Comparison of ENCODE assay signal across 20 mouse cellular contexts in the genomic region with DNA sequence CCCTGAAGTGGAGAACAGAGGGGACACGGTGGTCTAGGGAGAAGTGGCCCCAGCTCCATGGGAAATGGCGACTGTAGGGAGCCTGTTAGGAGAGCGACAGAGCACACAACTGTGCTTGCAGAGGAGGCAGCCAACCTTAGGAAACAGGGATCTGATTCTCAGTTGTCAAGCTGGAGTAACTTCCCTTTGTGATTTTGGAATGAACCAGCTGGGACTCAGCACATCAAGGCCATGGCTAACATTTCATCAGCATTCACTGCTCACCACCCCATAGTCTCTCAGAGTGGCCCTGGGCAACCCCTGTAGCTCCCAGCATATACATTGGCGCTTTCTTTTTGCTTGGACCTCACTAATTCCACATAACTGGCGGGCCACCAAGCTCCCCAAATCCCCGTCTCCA. TPM values are rescaled to one million over a fixed set of nuclear protein-coding genes. Genes with fewer than 3 reads are reported as not detected.
DNase-seq lines count a peak whose midpoint lies in the region; ATAC-seq and TF ChIP-seq lines count a peak whose summit lies in the region.
"Had no signal": no experiment of that assay in that cellular context is flagged by ENCODE, and none has a peak within 500 bp of the region (broad histone marks: within the 10 kb centered on the region; RNA-seq: fewer than 3 reads in every experiment).

No protein-coding gene starts in this region.

- DNase-seq in kidney, adult 2 months = no peak
- DNase-seq in kidney, postnatal 14 days = no peak
- DNase-seq in lung, embryonic 14.5 days = no peak
- no peak for DNase-seq in lung, postnatal 25 days (ENCODE audit: low spot score)
- DNase-seq in embryonic facial prominence, embryonic 10.5 days (ENCODE audit: low spot score) = no peak
- no peak for DNase-seq in urinary bladder, postnatal 14 days (ENCODE audit: low spot score)
- DNase-seq in frontal cortex, postnatal 36 days (ENCODE audit: low spot score in 2 of 2) = no peak
- DNase-seq: adrenal gland, postnatal 10 days; cerebellum, adult 11-12 months; cerebellum, adult 9-10 months; cerebellum, postnatal 25 days; gastrocnemius, postnatal 10 days; heart, adult 18-20 months; heart, postnatal 14 days had no signal

- 85% methylated on average over 6 of the region's 6 CpGs for WGBS in kidney, adult 2 months
- WGBS in lung, embryonic 14.5 days = 75% methylated on average over 6 of the region's 6 CpGs
- 83% methylated on average over 6 of the region's 6 CpGs for WGBS in embryonic facial prominence, embryonic 10.5 days
- WGBS in stomach, embryonic 14.5 days = 87% methylated on average over 6 of the region's 6 CpGs

- peak overlapping the region; percentile 90 for H3K27ac ChIP-seq in kidney, adult 2 months (ENCODE audit: insufficient read depth, low read depth, low read length)
- H3K27ac ChIP-seq in lung, embryonic 14.5 days (ENCODE audit: low read depth) = peak overlapping the region; percentile 75
- H3K27ac ChIP-seq in embryonic facial prominence, embryonic 10.5 days (replicated peaks) = peak overlapping the region; percentile 30; the same call in 1 of the 2 replicates
- H3K27ac ChIP-seq in stomach, embryonic 14.5 days (ENCODE audit: low read length) = peak overlapping the region; percentile 15; the same call in 1 of the 2 replicates
- H3K27ac ChIP-seq: forebrain, embryonic 15.5 days; hindbrain, embryonic 10.5 days; hindbrain, embryonic 14.5 days had no signal

- H3K27me3 ChIP-seq in kidney, adult 2 months (replicated peaks; ENCODE audit: control insufficient read depth, insufficient read depth, low read length) = no peaks in the 10 kb centered on the region
- H3K27me3 ChIP-seq in lung, embryonic 14.5 days (ENCODE audit: insufficient read depth, low read length) = no peaks in the 10 kb centered on the region
- no peaks in the 10 kb centered on the region for H3K27me3 ChIP-seq in embryonic facial prominence, embryonic 10.5 days (replicated peaks; ENCODE audit: low read depth, poor library complexity, severe bottlenecking)
- no peaks in the 10 kb centered on the region for H3K27me3 ChIP-seq in stomach, embryonic 14.5 days (ENCODE audit: control insufficient read depth, insufficient read depth, low read length)
- H3K27me3 ChIP-seq: forebrain, embryonic 15.5 days; heart, embryonic 15.5 days had no signal

- H3K4me3 ChIP-seq in kidney, adult 2 months (ENCODE audit: insufficient read depth, low read depth, low read length) = no peak overlapping the region
- H3K4me3 ChIP-seq in lung, embryonic 14.5 days (ENCODE audit: low read depth, low read length) = no peak overlapping the region
- H3K4me3 ChIP-seq in embryonic facial prominence, embryonic 10.5 days = no peak overlapping the region
- H3K4me3 ChIP-seq in stomach, embryonic 14.5 days (ENCODE audit: low read depth, low read length) = no peak overlapping the region
- H3K4me3 ChIP-seq: forebrain, embryonic 15.5 days; heart, embryonic 15.5 days; hindbrain, embryonic 10.5 days had no signal

- H3K9ac ChIP-seq in lung, embryonic 14.5 days = no peak overlapping the region
- no peak overlapping the region for H3K9ac ChIP-seq in stomach, embryonic 14.5 days (replicated peaks; ENCODE audit: low read depth, low read length)
- H3K9ac ChIP-seq: forebrain, embryonic 15.5 days; heart, embryonic 15.5 days; hindbrain, embryonic 14.5 days had no signal

- H3K4me2 ChIP-seq in lung, embryonic 14.5 days = no peak overlapping the region
- no peak overlapping the region for H3K4me2 ChIP-seq in stomach, embryonic 14.5 days (replicated peaks; ENCODE audit: low read depth, low read length)
- H3K4me2 ChIP-seq: forebrain, embryonic 15.5 days; heart, embryonic 11.5 days; heart, embryonic 15.5 days; hindbrain, embryonic 14.5 days had no signal

- TF ChIP-seq CTCF in kidney, adult 2 months (conservative IDR thresholded peaks at IDR 0.05; ENCODE audit: insufficient read depth, insufficient read length, low read depth, low read length) = no peak
- no peak for TF ChIP-seq CTCF in lung, embryonic 14.5 days (IDR thresholded peaks at IDR 0.05; ENCODE audit: low read depth)

- peaks cover 9% of the 10 kb centered on the region for H3K36me3 ChIP-seq in kidney, adult 2 months (ENCODE audit: control insufficient read depth, insufficient read depth, low read length)
- peaks cover 18% of the 10 kb centered on the region for H3K36me3 ChIP-seq in lung, embryonic 14.5 days (ENCODE audit: insufficient read depth)
- peaks cover 20% of the 10 kb centered on the region; the same call in 1 of the 2 replicates for H3K36me3 ChIP-seq in embryonic facial prominence, embryonic 10.5 days (replicated peaks)
- H3K36me3 ChIP-seq in stomach, embryonic 14.5 days (ENCODE audit: control insufficient read depth, insufficient read depth, low read length) = no peaks in the 10 kb centered on the region
- H3K36me3 ChIP-seq: forebrain, embryonic 15.5 days; hindbrain, embryonic 10.5 days had no signal

- no peak for ATAC-seq in lung, embryonic 14.5 days (ENCODE audit: insufficient read depth)
- no peak for ATAC-seq in stomach, embryonic 14.5 days (ENCODE audit: insufficient number of reproducible peaks, insufficient read depth, low FRiP score, low read depth)
- ATAC-seq: forebrain, embryonic 15.5 days had no signal

- peaks cover 32% of the 10 kb centered on the region for H3K4me1 ChIP-seq in kidney, adult 2 months (ENCODE audit: control insufficient read depth, insufficient read depth, low read length)
- H3K4me1 ChIP-seq in lung, embryonic 14.5 days (ENCODE audit: insufficient read depth) = 0 out of 2 replicates have a peak, but pooled peaks cover 4% of the 10 kb centered on the region
- H3K4me1 ChIP-seq in embryonic facial prominence, embryonic 10.5 days = peaks cover 19% of the 10 kb centered on the region
- peaks cover 5% of the 10 kb centered on the region; the same call in 1 of the 2 replicates for H3K4me1 ChIP-seq in stomach, embryonic 14.5 days (ENCODE audit: control insufficient read depth, insufficient read depth, low read length)
- H3K4me1 ChIP-seq: forebrain, embryonic 15.5 days had no signal

- no peaks in the 10 kb centered on the region for H3K9me3 ChIP-seq in lung, embryonic 14.5 days (ENCODE audit: low read depth, low read length)
- no peaks in the 10 kb centered on the region for H3K9me3 ChIP-seq in embryonic facial prominence, embryonic 10.5 days
- no peaks in the 10 kb centered on the region for H3K9me3 ChIP-seq in stomach, embryonic 14.5 days (ENCODE audit: control insufficient read depth, low read depth, low read length)
- H3K9me3 ChIP-seq: forebrain, embryonic 15.5 days; heart, embryonic 15.5 days; hindbrain, embryonic 10.5 days had no signal

- TF ChIP-seq POLR2A in kidney, adult 2 months (IDR thresholded peaks at IDR 0.05; ENCODE audit: low read depth, low read length) = no peak

RNA-seq across cellular contexts. Expression of gene Myzap, which starts 33.8 kb away (rescaled TPM):
- 3.6 and 4.1 TPM in 2 replicates for polyA plus RNA-seq in kidney, adult 2 months (2012; rRNA removed)
- 39.0 and 44.4 TPM in 2 replicates for polyA plus RNA-seq in lung, embryonic 14.5 days (2014; fragmentation: Nextera tagmentation; extraction: Ambion mirVana)
- polyA plus RNA-seq in embryonic facial prominence, embryonic 10.5 days (2016; fragmentation: Nextera tagmentation; extraction: Ambion mirVana) = 6.4 and 7.1 TPM in 2 replicates
- 11.1 and 12.7 TPM in 2 replicates for polyA plus RNA-seq in stomach, embryonic 14.5 days (2014; fragmentation: Nextera tagmentation; extraction: Ambion mirVana)

Comparison
In these comparisons a context has a peak if more than half of its experiments do, and no peak if none do; other contexts are left out.
1. H3K27ac ChIP-seq: peak in every context shown above with its lines; median percentile 90 in kidney, adult 2 months; 75 in lung, embryonic 14.5 days; 30 in embryonic facial prominence, embryonic 10.5 days; 15 in stomach, embryonic 14.5 days.